Mouse (Mus musculus) c-Kit-positive CD71-positive TER-119-negative erythroid progenitor cells, embryonic 14.5 days (primary cell): ENCODE data around the gene Gm10282.

Source experiments
- DNase-seq: peaks from one replicate; pipeline ENCODE4 v3.0.0-alpha.2; 2013; ENCODE audit warnings: low read depth

Gene Gm10282

GRCm38 (mm10) chr8:72305210-72305905, at the start of gene Gm10282:
Gene Gm10282 (minus strand): TSS chr8:72305260.
- DNase-seq = no peak

GRCm38 (mm10) chr8:72354272-72354671, 49.2 kb upstream of the Gm10282 start:
- DNase-seq = peak; percentile 28

GRCm38 (mm10) chr8:72353700-72354045, 48.6 kb upstream of the Gm10282 start:
- no peak for DNase-seq

GRCm38 (mm10) chr8:72352951-72353699, 48.1 kb upstream of the Gm10282 start:
- no peak for DNase-seq

GRCm38 (mm10) chr8:72351405-72352005, 46.4 kb upstream of the Gm10282 start:
- DNase-seq = no peak

- DNase-seq = no peak
These were observed 45.7 kb upstream of the Gm10282 start for GRCm38 (mm10) chr8:72350727-72351126.

- DNase-seq = no peak
These were observed 44.8 kb upstream of the Gm10282 start for GRCm38 (mm10) chr8:72349838-72350237.

- no peak for DNase-seq
These were observed 43.9 kb upstream of the Gm10282 start for GRCm38 (mm10) chr8:72348956-72349355.

GRCm38 (mm10) chr8:72348114-72348513, 43.1 kb upstream of the Gm10282 start:
- no peak for DNase-seq

- DNase-seq = no peak
These were observed 42.5 kb upstream of the Gm10282 start for GRCm38 (mm10) chr8:72347553-72347952.

- no peak for DNase-seq
These were observed 38.7 kb upstream of the Gm10282 start for GRCm38 (mm10) chr8:72343725-72344124.

DNA sequence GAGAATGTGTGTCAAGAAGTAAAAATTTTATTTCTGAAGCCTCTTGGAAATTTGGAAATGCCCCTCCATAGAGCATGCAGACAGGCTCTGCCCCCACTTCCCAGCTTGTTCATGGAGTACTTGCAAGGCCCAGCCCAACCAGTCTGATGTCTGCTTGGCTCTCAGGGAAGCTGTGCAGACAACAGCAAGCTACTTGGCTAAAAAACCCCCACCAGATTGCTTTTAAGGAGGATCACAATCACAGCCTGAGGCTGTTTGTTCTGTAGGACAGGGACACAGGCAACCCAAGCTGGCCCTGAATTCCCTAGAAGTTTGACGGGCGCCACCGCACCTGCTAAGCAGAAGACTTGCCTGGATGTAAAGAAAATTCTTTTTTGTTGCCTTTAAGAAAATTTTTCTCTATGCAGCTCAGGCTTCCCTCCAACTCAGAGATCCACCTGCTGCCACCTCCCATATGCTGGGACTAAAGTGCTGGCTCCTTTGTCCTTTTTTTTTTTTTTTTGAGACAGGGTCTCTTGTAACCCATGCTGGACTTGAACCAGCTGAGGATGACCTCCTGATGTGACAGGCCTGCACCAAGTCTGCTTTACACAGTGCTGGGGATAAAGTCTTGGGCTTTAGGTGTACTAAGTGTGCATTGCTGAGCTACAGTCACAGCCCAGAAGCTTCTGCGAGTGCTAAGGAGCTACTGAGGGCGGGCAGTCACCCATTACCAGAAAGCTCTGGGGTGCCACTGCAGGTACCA, 37.7 kb upstream of the Gm10282 start:
- no peak for DNase-seq

GRCm38 (mm10) chr8:72337034-72337433, 32.0 kb upstream of the Gm10282 start:
- no peak for DNase-seq

- DNase-seq = no peak
These were observed 31.2 kb upstream of the Gm10282 start for GRCm38 (mm10) chr8:72336273-72336672.

GRCm38 (mm10) chr8:72334144-72334641, 29.1 kb upstream of the Gm10282 start:
- DNase-seq = no peak

DNA sequence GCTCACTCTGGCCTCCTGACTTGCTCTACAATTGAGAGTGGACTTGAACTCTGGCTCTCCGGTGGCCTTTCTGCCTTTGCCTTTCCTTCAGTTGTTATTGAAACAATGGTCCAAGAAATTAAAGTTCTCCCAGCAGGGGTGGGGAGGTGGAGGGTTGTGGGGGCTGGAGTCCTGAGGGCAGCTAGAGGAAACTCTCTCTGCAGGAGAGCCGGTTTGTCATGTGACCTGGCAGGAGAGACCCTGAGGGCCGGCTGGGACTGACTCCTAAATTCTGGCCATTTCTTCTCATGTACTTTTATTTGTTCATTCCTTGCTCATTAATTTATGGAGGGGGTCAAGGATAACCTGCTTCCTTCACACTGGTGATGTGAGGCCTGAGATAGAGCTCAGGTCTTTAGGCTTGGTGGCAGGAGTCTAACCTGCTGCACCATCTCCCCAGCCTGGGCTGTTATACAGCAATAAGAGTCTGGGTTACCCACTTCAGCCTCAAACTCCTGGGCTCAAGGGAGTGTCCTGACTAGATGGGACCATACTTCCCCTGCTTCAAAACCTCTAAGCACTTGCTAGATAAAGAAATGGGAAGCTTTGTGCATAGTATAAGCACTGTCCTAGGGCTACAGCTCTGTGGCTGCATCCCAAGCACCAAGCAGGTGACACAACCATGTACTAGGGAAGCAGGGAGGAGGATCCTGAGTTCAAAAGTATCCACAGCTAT, 28.5 kb upstream of the Gm10282 start:
- DNase-seq = no peak

DNA sequence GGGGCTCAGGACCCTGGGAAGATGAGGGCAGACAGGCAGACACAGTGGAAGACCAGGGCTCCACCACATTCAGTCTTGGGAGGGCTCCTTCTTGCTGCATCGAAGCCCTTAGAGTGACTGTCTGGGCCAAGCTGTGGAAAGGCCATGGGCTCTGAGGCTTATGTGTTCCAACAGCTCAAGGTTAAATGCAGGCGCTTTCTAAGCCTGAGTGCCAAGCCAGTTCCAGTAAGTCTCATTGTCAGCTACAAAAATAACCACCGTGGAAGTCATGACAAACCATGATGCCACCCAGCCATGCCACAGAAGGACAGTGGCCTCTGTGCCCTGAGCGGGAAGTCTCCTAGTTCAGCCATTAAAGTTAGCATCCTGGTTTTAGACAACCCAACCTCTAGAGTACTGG, 26.6 kb upstream of the Gm10282 start:
- no peak for DNase-seq

- no peak for DNase-seq
These were observed 25.9 kb upstream of the Gm10282 start for GRCm38 (mm10) chr8:72330806-72331516.

DNA sequence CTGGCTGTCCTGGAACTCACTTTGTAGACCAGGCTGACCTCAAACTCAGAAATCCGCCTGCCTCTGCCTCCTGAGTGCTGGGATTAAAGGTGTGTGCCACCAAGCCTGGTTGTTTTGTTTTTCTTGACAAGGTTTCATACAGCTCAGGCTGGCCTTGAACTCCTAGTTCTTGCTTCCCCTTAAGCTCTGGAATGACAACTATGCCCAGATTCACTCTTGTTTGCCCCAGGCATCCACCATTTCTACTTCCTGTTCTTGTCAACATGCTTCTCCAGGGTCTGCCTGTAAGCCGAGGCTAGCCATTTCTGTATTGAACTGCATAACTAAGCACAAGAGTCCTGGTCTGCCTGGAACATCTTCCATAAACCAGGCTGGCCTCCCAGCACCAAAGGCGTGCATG, 24.1 kb upstream of the Gm10282 start:
- no peak for DNase-seq

DNA sequence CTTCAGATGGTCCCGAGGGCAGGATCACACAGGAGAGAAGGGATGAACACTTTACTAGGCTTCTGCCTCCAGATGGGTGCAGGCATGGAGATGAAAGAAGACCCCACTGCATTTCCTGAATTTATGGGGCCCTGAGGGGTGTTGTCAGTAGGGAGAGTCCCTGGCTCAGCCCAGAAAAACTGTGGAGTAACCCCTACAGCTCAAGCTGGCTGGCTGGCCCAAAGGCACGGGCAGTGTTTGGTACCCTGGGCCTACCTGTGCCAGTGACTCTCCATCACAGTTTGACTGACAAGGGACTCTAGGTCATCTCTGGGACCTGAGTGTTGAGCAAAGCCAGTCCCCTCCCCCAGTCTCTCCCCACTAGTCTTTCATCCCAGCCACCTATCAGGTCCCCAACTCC, 19.6 kb upstream of the Gm10282 start:
- no peak for DNase-seq
